Mouse (Mus musculus): ENCODE data around the gene Mier2.

Mier2 gene

DNA sequence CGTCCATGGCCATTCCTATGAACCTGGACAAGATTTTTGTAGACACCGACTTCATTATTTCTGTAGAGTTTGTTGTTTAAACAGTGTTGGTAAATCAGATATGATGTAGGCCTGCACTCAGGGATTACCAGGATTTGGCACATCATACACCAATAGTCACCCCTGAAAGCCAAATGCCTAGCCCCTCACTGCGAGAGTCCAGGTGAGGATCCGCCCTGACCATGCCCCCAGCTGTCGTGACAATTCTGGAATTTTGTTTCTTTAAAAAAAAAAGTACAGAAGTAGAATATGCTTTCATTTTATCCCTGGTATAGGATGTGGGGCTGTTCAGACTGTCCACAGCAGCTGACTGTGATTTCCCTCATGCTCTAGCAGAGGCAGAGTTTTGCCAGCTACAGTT, 14.9 kb upstream of the Mier2 start:
- Histone ChIP-seq H3K27me3 (ENCODE audit: insufficient read depth, low read length) (0 out of 2 replicates have a peak, but pooled peaks cover 4% of the 10 kb centered on the region), H3K36me3 (ENCODE audit: insufficient read depth, low read length) (no peaks in the 10 kb centered on the region), H3K4me3 (replicated peaks; ENCODE audit: low read length) (no peak overlapping the region), H3K9me3 (ENCODE audit: low read length) (no peaks in the 10 kb centered on the region), H3K4me1 (replicated peaks; ENCODE audit: low read depth, low read length) (peaks cover 14% of the 10 kb centered on the region)
- TF ChIP-seq CTCF (conservative IDR thresholded peaks at IDR 0.05; ENCODE audit: low read length) (no peak), POU5F1 (IDR thresholded peaks at IDR 0.05; ENCODE audit: borderline replicate concordance, low read length) (no peak), NANOG (IDR thresholded peaks at IDR 0.05; ENCODE audit: borderline replicate concordance, low read length) (no peak)

- Histone ChIP-seq H3K4me1 (replicated peaks; ENCODE audit: low read depth, low read length) (peaks cover 13% of the 10 kb centered on the region), H3K27me3 (ENCODE audit: insufficient read depth, low read length) (0 out of 2 replicates have a peak, but pooled peaks cover 3% of the 10 kb centered on the region), H3K4me3 (replicated peaks; ENCODE audit: low read length) (no peak overlapping the region), H3K36me3 (ENCODE audit: insufficient read depth, low read length) (no peaks in the 10 kb centered on the region), H3K9me3 (ENCODE audit: low read length) (no peaks in the 10 kb centered on the region)
- TF ChIP-seq POU5F1 (IDR thresholded peaks at IDR 0.05; ENCODE audit: borderline replicate concordance, low read length) (no peak), NANOG (IDR thresholded peaks at IDR 0.05; ENCODE audit: borderline replicate concordance, low read length) (no peak), CTCF (conservative IDR thresholded peaks at IDR 0.05; ENCODE audit: low read length) (no peak)
Measured at GRCm38 (mm10) chr10:79559716-79560115, 4.7 kb upstream of the Mier2 start.

DNA sequence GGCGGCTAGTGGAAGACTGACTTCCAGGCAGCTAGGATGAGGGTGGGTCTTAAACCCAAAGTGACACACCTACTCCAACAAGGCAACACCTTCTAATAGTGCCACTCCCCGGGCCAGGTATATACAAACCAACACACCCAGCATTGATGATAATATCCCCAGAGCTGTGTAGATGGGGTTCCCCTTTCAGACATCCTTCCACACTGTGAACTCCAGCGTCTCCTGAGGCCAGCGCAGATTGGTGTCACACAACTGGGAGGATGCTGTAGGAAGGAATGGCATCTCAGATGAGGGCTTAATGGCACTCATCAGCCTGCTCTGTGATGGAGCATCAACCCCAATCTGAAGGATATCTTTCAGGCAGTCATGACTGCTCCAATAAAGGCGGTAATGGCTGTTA, 2.5 kb upstream of the Mier2 start:
- Histone ChIP-seq H3K4me3 (replicated peaks; ENCODE audit: low read length) (no peak overlapping the region), H3K36me3 (ENCODE audit: insufficient read depth, low read length) (no peaks in the 10 kb centered on the region), H3K4me1 (replicated peaks; ENCODE audit: low read depth, low read length) (peaks cover 26% of the 10 kb centered on the region), H3K9me3 (ENCODE audit: low read length) (no peaks in the 10 kb centered on the region), H3K27me3 (ENCODE audit: insufficient read depth, low read length) (peaks cover 6% of the 10 kb centered on the region; the same call in 1 of the 2 replicates)
- TF ChIP-seq NANOG (IDR thresholded peaks at IDR 0.05; ENCODE audit: borderline replicate concordance, low read length) (no peak), CTCF (conservative IDR thresholded peaks at IDR 0.05; ENCODE audit: low read length) (no peak), POU5F1 (IDR thresholded peaks at IDR 0.05; ENCODE audit: borderline replicate concordance, low read length) (no peak)

DNA sequence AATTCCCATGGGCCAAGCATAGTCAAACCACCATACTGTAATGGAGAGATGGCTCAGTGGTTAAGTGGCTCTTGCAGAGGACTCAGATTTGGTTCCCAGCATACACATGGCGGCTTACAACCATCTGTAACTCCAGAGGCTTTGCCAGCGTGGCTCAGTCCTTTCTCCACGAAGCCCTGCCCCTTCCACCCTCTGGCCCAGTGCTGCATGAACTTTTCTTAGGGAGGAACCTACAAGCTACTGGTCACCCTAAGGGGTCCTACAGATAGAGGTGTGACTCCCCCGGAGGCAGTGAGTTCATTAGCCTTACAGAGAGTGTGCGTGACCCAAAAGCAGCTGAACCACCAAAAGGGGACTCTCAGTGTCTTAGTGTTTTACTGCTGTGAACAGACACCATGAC, 2.0 kb upstream of the Mier2 start:
- H3K4me3 ChIP-seq (replicated peaks; ENCODE audit: low read length) = no peak overlapping the region
- peaks cover 31% of the 10 kb centered on the region for H3K4me1 ChIP-seq (replicated peaks; ENCODE audit: low read depth, low read length)
- no peaks in the 10 kb centered on the region for H3K36me3 ChIP-seq (ENCODE audit: insufficient read depth, low read length)
- TF ChIP-seq NANOG (IDR thresholded peaks at IDR 0.05; ENCODE audit: borderline replicate concordance, low read length) = no peak
- no peak for TF ChIP-seq POU5F1 (IDR thresholded peaks at IDR 0.05; ENCODE audit: borderline replicate concordance, low read length)
- no peak for TF ChIP-seq CTCF (conservative IDR thresholded peaks at IDR 0.05; ENCODE audit: low read length)
- peaks cover 6% of the 10 kb centered on the region; the same call in 1 of the 2 replicates for H3K27me3 ChIP-seq (ENCODE audit: insufficient read depth, low read length)
- H3K9me3 ChIP-seq (ENCODE audit: low read length) = no peaks in the 10 kb centered on the region

- TF ChIP-seq NANOG (IDR thresholded peaks at IDR 0.05; ENCODE audit: borderline replicate concordance, low read length) (no peak), POU5F1 (IDR thresholded peaks at IDR 0.05; ENCODE audit: borderline replicate concordance, low read length) (no peak), CTCF (conservative IDR thresholded peaks at IDR 0.05; ENCODE audit: low read length) (no peak)
- Histone ChIP-seq H3K27me3 (ENCODE audit: insufficient read depth, low read length) (peaks cover 6% of the 10 kb centered on the region; the same call in 1 of the 2 replicates), H3K9me3 (ENCODE audit: low read length) (no peaks in the 10 kb centered on the region), H3K4me1 (replicated peaks; ENCODE audit: low read depth, low read length) (peaks cover 45% of the 10 kb centered on the region), H3K36me3 (ENCODE audit: insufficient read depth, low read length) (peaks cover 13% of the 10 kb centered on the region), H3K4me3 (replicated peaks; ENCODE audit: low read length) (peak overlapping the region; percentile 93)
Measured at GRCm38 (mm10) chr10:79555238-79555724, 282 bp upstream of the Mier2 start.

- Histone ChIP-seq H3K27me3 (ENCODE audit: insufficient read depth, low read length) (peaks cover 4% of the 10 kb centered on the region; the same call in 1 of the 2 replicates), H3K4me3 (replicated peaks; ENCODE audit: low read length) (peak overlapping the region; percentile 93), H3K36me3 (ENCODE audit: insufficient read depth, low read length) (peaks cover 29% of the 10 kb centered on the region), H3K4me1 (replicated peaks; ENCODE audit: low read depth, low read length) (peaks cover 50% of the 10 kb centered on the region), H3K9me3 (ENCODE audit: low read length) (no peaks in the 10 kb centered on the region)
- TF ChIP-seq NANOG (IDR thresholded peaks at IDR 0.05; ENCODE audit: borderline replicate concordance, low read length) (no peak), CTCF (conservative IDR thresholded peaks at IDR 0.05; ENCODE audit: low read length) (no peak), POU5F1 (IDR thresholded peaks at IDR 0.05; ENCODE audit: borderline replicate concordance, low read length) (no peak)
Measured at GRCm38 (mm10) chr10:79553691-79554090, 1.3 kb downstream of the Mier2 start.

- Histone ChIP-seq H3K4me3 (replicated peaks; ENCODE audit: low read length) (peak overlapping the region; percentile 93; the same call in 1 of the 2 replicates), H3K27me3 (ENCODE audit: insufficient read depth, low read length) (peaks cover 4% of the 10 kb centered on the region; the same call in 1 of the 2 replicates), H3K9me3 (ENCODE audit: low read length) (no peaks in the 10 kb centered on the region), H3K4me1 (replicated peaks; ENCODE audit: low read depth, low read length) (peaks cover 50% of the 10 kb centered on the region), H3K36me3 (ENCODE audit: insufficient read depth, low read length) (peaks cover 34% of the 10 kb centered on the region)
- TF ChIP-seq POU5F1 (IDR thresholded peaks at IDR 0.05; ENCODE audit: borderline replicate concordance, low read length) (no peak), CTCF (conservative IDR thresholded peaks at IDR 0.05; ENCODE audit: low read length) (no peak), NANOG (IDR thresholded peaks at IDR 0.05; ENCODE audit: borderline replicate concordance, low read length) (no peak)
Measured at GRCm38 (mm10) chr10:79553176-79553575, 1.8 kb downstream of the Mier2 start.

DNA sequence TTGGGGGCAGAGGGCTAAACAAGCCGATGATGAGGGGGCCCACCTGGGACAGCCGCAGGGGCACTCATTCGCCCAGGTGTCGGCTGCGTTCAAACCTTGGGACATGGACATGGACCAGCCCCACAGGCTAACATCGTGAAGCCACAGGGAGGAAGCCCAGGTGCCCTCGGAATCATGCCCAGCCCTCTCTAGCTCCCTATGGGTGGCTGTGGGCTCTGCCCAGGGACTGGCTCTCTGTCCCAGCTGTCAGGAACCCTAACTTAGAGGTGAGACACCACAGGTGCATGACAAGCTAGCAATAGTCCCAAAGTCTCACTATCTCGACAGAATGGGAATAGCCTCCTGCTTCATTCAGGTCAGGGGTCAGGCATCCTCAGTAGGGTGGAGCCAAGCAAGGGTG, 2.5 kb downstream of the Mier2 start:
- peaks cover 4% of the 10 kb centered on the region; the same call in 1 of the 2 replicates for H3K27me3 ChIP-seq (ENCODE audit: insufficient read depth, low read length)
- H3K4me3 ChIP-seq (replicated peaks; ENCODE audit: low read length) = peak overlapping the region; percentile 93; the same call in 1 of the 2 replicates
- no peaks in the 10 kb centered on the region for H3K9me3 ChIP-seq (ENCODE audit: low read length)
- H3K4me1 ChIP-seq (replicated peaks; ENCODE audit: low read depth, low read length) = peaks cover 50% of the 10 kb centered on the region
- peaks cover 40% of the 10 kb centered on the region for H3K36me3 ChIP-seq (ENCODE audit: insufficient read depth, low read length)
- TF ChIP-seq CTCF (conservative IDR thresholded peaks at IDR 0.05; ENCODE audit: low read length) (no peak), NANOG (IDR thresholded peaks at IDR 0.05; ENCODE audit: borderline replicate concordance, low read length) (no peak), POU5F1 (IDR thresholded peaks at IDR 0.05; ENCODE audit: borderline replicate concordance, low read length) (no peak)

DNA sequence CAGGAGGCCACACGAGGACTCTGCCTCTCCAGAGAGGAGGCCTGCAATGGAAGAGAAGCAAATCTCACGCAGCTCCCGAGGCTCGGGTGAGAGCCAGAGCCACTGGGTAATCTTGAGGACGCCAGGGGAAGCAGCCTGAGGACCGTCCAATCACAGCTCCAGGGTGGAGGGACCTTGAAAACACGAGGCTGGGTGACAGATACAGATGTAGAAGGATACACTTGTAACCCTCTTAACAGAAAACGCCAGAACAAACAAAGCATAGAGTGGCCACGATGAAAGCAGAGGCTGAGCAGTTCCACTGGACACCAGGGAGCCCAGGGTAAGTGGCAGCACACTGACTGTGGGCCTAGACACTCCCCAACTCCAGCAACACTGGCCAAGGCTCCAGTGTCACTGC, 4.6 kb downstream of the Mier2 start:
- no peaks in the 10 kb centered on the region for H3K9me3 ChIP-seq (ENCODE audit: low read length)
- peaks cover 62% of the 10 kb centered on the region for H3K36me3 ChIP-seq (ENCODE audit: insufficient read depth, low read length)
- TF ChIP-seq CTCF (conservative IDR thresholded peaks at IDR 0.05; ENCODE audit: low read length) = no peak
- TF ChIP-seq POU5F1 (IDR thresholded peaks at IDR 0.05; ENCODE audit: borderline replicate concordance, low read length) = no peak
- no peak for TF ChIP-seq NANOG (IDR thresholded peaks at IDR 0.05; ENCODE audit: borderline replicate concordance, low read length)
- H3K4me1 ChIP-seq (replicated peaks; ENCODE audit: low read depth, low read length) = peaks cover 46% of the 10 kb centered on the region
- H3K4me3 ChIP-seq (replicated peaks; ENCODE audit: low read length) = no peak overlapping the region
- H3K27me3 ChIP-seq (ENCODE audit: insufficient read depth, low read length) = peaks cover 4% of the 10 kb centered on the region; the same call in 1 of the 2 replicates
